Mouse (Mus musculus): ENCODE measurements around the gene Gm10799. TPM values are rescaled to one million over a fixed set of nuclear protein-coding genes. Genes with fewer than 3 reads are reported as not detected.
A peak's percentile ranks its signal among the peaks of the same experiment; 100 is the strongest.

Gm10799 gene
- total RNA-seq, 2 experiments from 2014 or later, result not detected

GRCm38 (mm10) chr2:104032056-104032455, 36.3 kb downstream of the Gm10799 start:
- intact Hi-C loops (cut with DNase I), result loop anchor here (10.0 kb wide), 2 partner anchors 93 to 393 kb away; partner anchors contain the start of gene A930018P22Rik
- DNase-seq (ENCODE audit: extremely low spot score in 1 of 2, low spot score in 2 of 2), result no peak

- intact Hi-C loops (cut with DNase I), result loop anchor here (10.0 kb wide), 2 partner anchors 94 to 394 kb away; partner anchors contain the start of gene A930018P22Rik
- DNase-seq (ENCODE audit: extremely low spot score in 1 of 2, low spot score in 2 of 2), result no peak
Measured at GRCm38 (mm10) chr2:104030381-104030780, 38.0 kb downstream of the Gm10799 start.

- intact Hi-C loops (cut with DNase I), result no loop called here
- no peak for DNase-seq (ENCODE audit: extremely low spot score in 1 of 2, low spot score in 2 of 2)
Measured at GRCm38 (mm10) chr2:104029074-104029473, 39.3 kb downstream of the Gm10799 start.

- no peak for DNase-seq (ENCODE audit: extremely low spot score in 1 of 2, low spot score in 2 of 2)
- intact Hi-C loops (cut with DNase I), result no loop called here
Measured at GRCm38 (mm10) chr2:104028139-104028723, 40.1 kb downstream of the Gm10799 start, which contains the start of gene 4931422A03Rik. 4931422A03Rik (minus strand) TSS chr2:104028361.

- peak; percentile 54 to 88 for DNase-seq (ENCODE audit: extremely low spot score in 1 of 2, low spot score in 2 of 2)
- intact Hi-C loops (cut with DNase I), result no loop called here
Measured at GRCm38 (mm10) chr2:104027458-104028138, 40.8 kb downstream of the Gm10799 start, which contains the start of gene Fbxo3. Fbxo3 (plus strand) TSS chr2:104027721.

- DNase-seq (ENCODE audit: extremely low spot score in 1 of 2, low spot score in 2 of 2), result no peak
- intact Hi-C loops (cut with DNase I), result no loop called here
Measured at GRCm38 (mm10) chr2:104024656-104025055, 43.7 kb downstream of the Gm10799 start.

- intact Hi-C loops (cut with DNase I), result no loop called here
- no peak for DNase-seq (ENCODE audit: extremely low spot score in 1 of 2, low spot score in 2 of 2)
Measured at GRCm38 (mm10) chr2:104023096-104023495, 45.3 kb downstream of the Gm10799 start.

Other genes with a start within 250 kb of the Gm10799 start
- gene Lmo2, start 110.6 kb downstream of the Gm10799 start, total RNA-seq (2021), result 10 to 100 TPM; 17.2 to 21.3 TPM
- 10 to 100 TPM; 53.6 to 53.8 TPM for gene Fbxo3, start 40.8 kb downstream of the Gm10799 start, total RNA-seq (2021)
- gene 4931422A03Rik, start 40.2 kb downstream of the Gm10799 start, total RNA-seq (2021), result not detected
- gene Gm10912, start 2.7 kb downstream of the Gm10799 start, total RNA-seq (2021), result under 1 TPM in 1 of 2 experiments, not detected in 1; 0.49 TPM
- gene Cd59b, start 1.3 kb upstream of the Gm10799 start, total RNA-seq (2021), result 1 to 10 TPM in 1 of 2 experiments, not detected in 1; 1.3 TPM
- gene Cd59a, start 27.3 kb upstream of the Gm10799 start, total RNA-seq (2021), result 1 to 10 TPM; 2.1 to 3.3 TPM
- gene A930018P22Rik, start 54.2 kb upstream of the Gm10799 start, total RNA-seq (2021), result not detected

Measured in left cerebral cortex, postnatal 10 days (tissue).